Mouse (Mus musculus): ENCODE measurements at regions not wholly inside any gene's neighbourhood (a gene's known extent, or its start where the extent isn't known, plus 50 kb on each side); places are given as distances from the start of the nearest gene placed in this dataset.
"Not testable (repeated sequence)": the region's sequence is repeated elsewhere in the genome, so short reads cannot be mapped to it uniquely, and the experiment has no call there.

GRCm38 (mm10) chr4:145369753-145370152 lies 54.8 kb upstream of the Tnfrsf8 start:
- TF ChIP-seq CEBPB (IDR thresholded peaks at IDR 0.05; ENCODE audit: insufficient read depth, poor library complexity, severe bottlenecking) (no peak), SRF (IDR thresholded peaks at IDR 0.05; ENCODE audit: control insufficient read depth, insufficient read length, low read depth) (no peak), REST (IDR thresholded peaks at IDR 0.05; ENCODE audit: insufficient read depth, insufficient read length) (no peak), E2F4 (IDR thresholded peaks at IDR 0.05; ENCODE audit: insufficient read depth) (no peak), MYOD1 (IDR thresholded peaks at IDR 0.05; ENCODE audit: control insufficient read depth in 1 of 3, insufficient read length in 2 of 3, low read depth in 2 of 3) (no peak), USF1 (IDR thresholded peaks at IDR 0.05; ENCODE audit: low read depth) (no peak), TCF3 (IDR thresholded peaks at IDR 0.05; ENCODE audit: insufficient read length, low read depth) (no peak), TCF12 (IDR thresholded peaks at IDR 0.05; ENCODE audit: insufficient read depth, poor library complexity, severe bottlenecking) (no peak), POLR2A (IDR thresholded peaks at IDR 0.05; ENCODE audit: insufficient read length, low read depth) (no peak), MYOG (IDR thresholded peaks at IDR 0.05; ENCODE audit: control insufficient read depth in 1 of 3, insufficient read depth in 1 of 3, insufficient read length in 2 of 3, low read depth in 2 of 3) (no peak), MAX (IDR thresholded peaks at IDR 0.05; ENCODE audit: low read depth) (no peak), POLR2AphosphoS2 (IDR thresholded peaks at IDR 0.05; ENCODE audit: insufficient read length, low read depth) (no peak)
- Histone ChIP-seq H3K4me3 (no peak overlapping the region), H3ac (ENCODE audit: control insufficient read depth, insufficient read length) (no peak overlapping the region)

DNA sequence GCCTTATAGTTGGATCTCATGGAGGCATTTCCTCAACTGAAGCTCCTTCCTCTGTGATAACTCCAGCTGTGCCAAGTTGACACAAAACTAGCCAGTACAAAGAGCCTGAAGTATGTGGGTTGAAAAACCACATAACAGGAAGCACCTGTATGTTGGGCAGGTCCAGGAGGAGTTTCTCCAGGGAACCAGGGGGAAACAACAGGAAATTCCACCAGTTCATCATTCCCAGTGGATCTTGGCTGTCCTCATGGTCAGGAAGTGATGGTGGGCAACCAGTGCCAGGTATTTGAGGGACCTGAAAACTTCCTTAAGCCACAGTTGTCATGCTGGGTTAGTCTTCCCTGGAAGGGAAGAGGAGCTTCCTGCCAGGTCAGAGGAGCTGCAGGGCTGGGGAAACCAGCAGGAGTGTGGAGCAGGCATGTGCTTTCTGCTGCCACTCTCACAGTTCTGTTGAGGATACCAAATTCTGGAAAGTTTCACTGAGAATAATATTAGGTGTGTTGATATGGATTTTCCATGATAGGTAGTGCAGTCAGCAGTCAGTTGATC lies 52.4 kb upstream of the Tnfrsf8 start:
- Histone ChIP-seq H3K4me2 (ENCODE audit: low read depth) (no peak overlapping the region), H3K4me3 (no peak overlapping the region), H3K27me3 (ENCODE audit: control insufficient read depth, insufficient read depth, insufficient read length) (no peaks in the 10 kb centered on the region), H3ac (ENCODE audit: control insufficient read depth, insufficient read length) (no peak overlapping the region), H3K36me3 (ENCODE audit: control insufficient read depth, insufficient read depth) (no peaks in the 10 kb centered on the region), H3K79me2 (ENCODE audit: control insufficient read depth, insufficient read depth) (no peaks in the 10 kb centered on the region)
- TF ChIP-seq MYOD1 (IDR thresholded peaks at IDR 0.05; ENCODE audit: control insufficient read depth in 1 of 3, insufficient read length in 2 of 3, low read depth in 2 of 3) (no peak), REST (IDR thresholded peaks at IDR 0.05; ENCODE audit: insufficient read depth, insufficient read length) (no peak), TCF12 (IDR thresholded peaks at IDR 0.05; ENCODE audit: insufficient read depth, poor library complexity, severe bottlenecking) (no peak), E2F4 (IDR thresholded peaks at IDR 0.05; ENCODE audit: insufficient read depth) (no peak), MAX (IDR thresholded peaks at IDR 0.05; ENCODE audit: low read depth) (no peak)

More at GRCm38 (mm10) chr4:145369753-145370152, 54.8 kb upstream of the Tnfrsf8 start:
- no peak overlapping the region for H3K4me2 ChIP-seq (ENCODE audit: low read depth)
- no peaks in the 10 kb centered on the region for H3K79me2 ChIP-seq (ENCODE audit: control insufficient read depth, insufficient read depth)
- H3K27me3 ChIP-seq (ENCODE audit: control insufficient read depth, insufficient read depth, insufficient read length): no peaks in the 10 kb centered on the region
- H3K36me3 ChIP-seq (ENCODE audit: control insufficient read depth, insufficient read depth): no peaks in the 10 kb centered on the region

DNA sequence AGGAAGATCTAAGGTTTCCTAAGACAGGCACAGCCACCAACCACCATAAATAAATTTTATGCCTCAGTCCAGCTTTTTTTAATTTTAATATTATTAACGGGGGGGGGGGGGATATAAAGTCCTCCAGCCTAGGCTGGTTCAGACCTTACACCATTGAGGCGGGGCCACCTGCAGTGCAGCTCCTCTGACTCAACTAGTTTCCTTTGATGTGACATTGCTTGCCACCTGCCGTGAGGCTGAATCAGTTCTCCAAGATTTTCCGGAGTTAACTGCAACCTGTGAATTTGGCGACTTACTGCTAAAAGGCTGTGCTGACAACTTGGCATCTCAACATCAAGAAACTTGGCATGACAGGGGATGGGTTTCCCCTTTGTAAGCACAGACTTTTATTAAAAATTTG lies 51.3 kb upstream of the Tnfrsf8 start:
- Histone ChIP-seq H3K36me3 (ENCODE audit: control insufficient read depth, insufficient read depth) (no peaks in the 10 kb centered on the region), H3K79me2 (ENCODE audit: control insufficient read depth, insufficient read depth) (no peaks in the 10 kb centered on the region), H3K27me3 (ENCODE audit: control insufficient read depth, insufficient read depth, insufficient read length) (no peaks in the 10 kb centered on the region), H3ac (ENCODE audit: control insufficient read depth, insufficient read length) (no peak overlapping the region), H3K4me2 (ENCODE audit: low read depth) (no peak overlapping the region), H3K4me3 (no peak overlapping the region)
- no peak for TF ChIP-seq MYOG (IDR thresholded peaks at IDR 0.05; ENCODE audit: control insufficient read depth in 1 of 3, insufficient read depth in 1 of 3, insufficient read length in 2 of 3, low read depth in 2 of 3)
- no peak for TF ChIP-seq REST (IDR thresholded peaks at IDR 0.05; ENCODE audit: insufficient read depth, insufficient read length)
- TF ChIP-seq E2F4 (IDR thresholded peaks at IDR 0.05; ENCODE audit: insufficient read depth): no peak
- TF ChIP-seq USF1 (IDR thresholded peaks at IDR 0.05; ENCODE audit: low read depth): no peak

DNA sequence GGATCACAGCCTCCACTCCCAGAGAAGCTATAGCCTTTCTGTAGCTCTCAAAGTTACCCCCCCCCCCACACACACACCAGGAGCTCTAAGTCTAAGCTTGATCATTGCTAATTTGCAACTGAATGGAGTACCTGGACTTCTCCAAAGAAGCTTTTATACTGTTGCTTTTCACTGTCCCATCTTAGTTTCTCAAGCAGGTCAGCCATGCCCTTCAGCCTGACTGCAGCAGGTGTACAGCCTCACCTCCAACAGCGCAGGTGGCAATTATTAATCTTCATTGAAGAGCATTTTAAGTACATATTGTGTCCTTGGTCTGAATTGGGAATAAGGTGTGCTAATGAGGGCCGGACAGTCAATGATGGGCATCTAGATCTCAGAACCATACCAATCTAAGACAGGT lies 50.8 kb upstream of the Tnfrsf8 start:
- not testable (repeated sequence) for H3K4me2 ChIP-seq (ENCODE audit: low read depth); H3ac ChIP-seq (ENCODE audit: control insufficient read depth, insufficient read length); H3K79me2 ChIP-seq (ENCODE audit: control insufficient read depth, insufficient read depth); H3K4me3 ChIP-seq; H3K27me3 ChIP-seq (ENCODE audit: control insufficient read depth, insufficient read depth, insufficient read length); H3K36me3 ChIP-seq (ENCODE audit: control insufficient read depth, insufficient read depth)
